Mouse (Mus musculus) liver, embryonic 14.5 days (tissue): ENCODE results near the gene Itpka.
"Not testable (repeated sequence)": the region's sequence is repeated elsewhere in the genome, so short reads cannot be mapped to it uniquely, and the experiment has no call there.

Experiments
- CTCF ChIP-seq: IDR thresholded peaks from 2 replicates; pipeline ENCODE4 v1.5.1; 2016; ENCODE audit warnings: antibody characterized with exemption, low read depth, control low read depth
- EP300 ChIP-seq: IDR thresholded peaks from 2 replicates; pipeline ENCODE4 v1.6.1; 2016; ENCODE audit warnings: antibody characterized with exemption, low read depth

DNA sequence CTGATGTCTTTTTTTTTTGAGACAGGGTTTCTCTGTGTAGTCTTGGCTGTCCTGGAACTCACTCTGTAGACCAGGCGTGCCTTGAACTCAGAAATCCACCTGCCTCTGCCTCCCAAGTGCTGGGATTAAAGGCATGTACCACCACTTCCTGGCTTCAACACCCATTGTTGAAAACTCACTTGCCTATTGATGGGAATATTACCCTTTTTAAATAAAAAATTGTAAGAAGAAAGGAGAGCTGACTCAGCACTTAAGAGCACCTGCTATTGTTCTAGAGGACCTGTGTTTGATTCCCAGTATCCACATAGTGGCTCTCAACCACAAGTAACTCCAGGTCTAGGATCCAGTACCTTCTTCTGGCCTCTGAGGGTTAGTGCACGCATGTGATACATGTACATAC is 26.3 kb upstream of the Itpka start:
- not testable (repeated sequence) for TF ChIP-seq CTCF, EP300
